Mouse (Mus musculus) urinary bladder, adult 18-20 months (tissue): ENCODE measurements at regions not wholly inside any gene's neighbourhood (a gene's known extent, or its start where the extent isn't known, plus 50 kb on each side); places are given as distances from the start of the nearest gene placed in this dataset.
A peak's percentile ranks its signal among the peaks of the same experiment; 100 is the strongest.

Experiments used
- DNase-seq, 2 experiments: peaks; one replicate each; pipeline ENCODE4 v3.0.0; 2022; ENCODE audit warnings: low spot score in 2 of 2, mixed read lengths in 2 of 2

- DNase-seq, result no peak
These were observed 105.0 kb upstream of the Parp11 start for GRCm38 (mm10) chr6:127341604-127342003.

- DNase-seq, result no peak
These were observed 97.8 kb upstream of the Parp11 start for GRCm38 (mm10) chr6:127348770-127349409.

GRCm38 (mm10) chr6:127349479-127350110 lies 97.0 kb upstream of the Parp11 start:
- peak in 1 of 2 experiments; percentile 41 for DNase-seq

- DNase-seq, result no peak
These were observed 94.9 kb upstream of the Parp11 start for GRCm38 (mm10) chr6:127351691-127352090.

- DNase-seq, result no peak
These were observed 91.5 kb upstream of the Parp11 start for GRCm38 (mm10) chr6:127355112-127355511.

- DNase-seq, result peak in 1 of 2 experiments; percentile 20
These were observed 90.2 kb upstream of the Parp11 start for GRCm38 (mm10) chr6:127356442-127356841.

- DNase-seq, result no peak
These were observed 87.8 kb upstream of the Parp11 start for GRCm38 (mm10) chr6:127358805-127359204.

GRCm38 (mm10) chr6:127359391-127359874 lies 87.2 kb upstream of the Parp11 start:
- DNase-seq, result peak; percentile 58 to 73

- DNase-seq, result no peak
These were observed 84.5 kb upstream of the Parp11 start for GRCm38 (mm10) chr6:127362166-127362565.

GRCm38 (mm10) chr6:127362966-127363752 lies 83.5 kb upstream of the Parp11 start:
- no peak for DNase-seq

GRCm38 (mm10) chr6:127363871-127364590 lies 82.6 kb upstream of the Parp11 start:
- no peak for DNase-seq

- no peak for DNase-seq
These were observed 82.0 kb upstream of the Parp11 start for GRCm38 (mm10) chr6:127364591-127365187.

- no peak for DNase-seq
These were observed 81.4 kb upstream of the Parp11 start for GRCm38 (mm10) chr6:127365246-127365645.

- no peak for DNase-seq
These were observed 81.0 kb upstream of the Parp11 start for GRCm38 (mm10) chr6:127365651-127366050.

- DNase-seq, result no peak
These were observed 73.6 kb upstream of the Parp11 start for GRCm38 (mm10) chr6:127373052-127373451.

- no peak for DNase-seq
These were observed 72.7 kb upstream of the Parp11 start for GRCm38 (mm10) chr6:127373797-127374463.

- DNase-seq, result no peak
These were observed 72.0 kb upstream of the Parp11 start for GRCm38 (mm10) chr6:127374464-127375143.

- no peak for DNase-seq
These were observed 71.5 kb upstream of the Parp11 start for GRCm38 (mm10) chr6:127375144-127375529.

- DNase-seq, result no peak
These were observed 70.9 kb upstream of the Parp11 start for GRCm38 (mm10) chr6:127375711-127376199.

- DNase-seq, result no peak
These were observed 67.9 kb upstream of the Parp11 start for GRCm38 (mm10) chr6:127378701-127379100.
